Mouse (Mus musculus): ENCODE results near the gene Zfp28.
"Not testable (repeated sequence)": the region's sequence is repeated elsewhere in the genome, so short reads cannot be mapped to it uniquely, and the experiment has no call there.

The Zfp28 gene

GRCm38 (mm10) chr7:6383044-6383455 lies at the start of gene Zfp28:
Gene Zfp28 (plus strand): TSS chr7:6383295.
- CTCF ChIA-PET: no interaction called here

- CTCF ChIA-PET: no interaction called here
Observed at GRCm38 (mm10) chr7:6339865-6340264, 43.2 kb upstream of the Zfp28 start.

GRCm38 (mm10) chr7:6343501-6344071 lies 39.5 kb upstream of the Zfp28 start, which contains the start of gene Gm3854:
Gene Gm3854 (plus strand): TSS chr7:6343759.
- CTCF ChIA-PET: interaction anchor here (0.6 to 0.7 kb wide), 2 partner anchors 12 to 169 kb away, joined by 5 to 12 read pairs; no protein-coding TSS in a partner anchor

GRCm38 (mm10) chr7:6344124-6344523 lies 39.0 kb upstream of the Zfp28 start:
- CTCF ChIA-PET: interaction anchor here (0.6 kb wide), 1 partner anchor 1880 kb away, joined by 3 read pairs; no protein-coding TSS in a partner anchor

- CTCF ChIA-PET: no interaction called here
Observed at GRCm38 (mm10) chr7:6358121-6358520, 25.0 kb upstream of the Zfp28 start.

- CTCF ChIA-PET: interaction anchor here (0.6 kb wide), 2 partner anchors 46 to 182 kb away, joined by 3 to 4 read pairs; no protein-coding TSS in a partner anchor
Observed at GRCm38 (mm10) chr7:6358937-6359590, 24.0 kb upstream of the Zfp28 start.

GRCm38 (mm10) chr7:6360477-6361060 lies 22.5 kb upstream of the Zfp28 start:
- CTCF ChIA-PET: no interaction called here

- CTCF ChIA-PET: interaction anchor here (0.7 kb wide), 1 partner anchor 579 kb away, joined by 3 read pairs; no protein-coding TSS in a partner anchor
Observed at GRCm38 (mm10) chr7:6361756-6362155, 21.3 kb upstream of the Zfp28 start.

- CTCF ChIA-PET: interaction anchor here (0.7 kb wide), 1 partner anchor 578 kb away, joined by 3 read pairs; no protein-coding TSS in a partner anchor
Observed at GRCm38 (mm10) chr7:6362268-6363046, 20.6 kb upstream of the Zfp28 start.

- CTCF ChIA-PET: no interaction called here
Observed at GRCm38 (mm10) chr7:6363047-6363488, 20.0 kb upstream of the Zfp28 start, which contains the start of gene Zfp78. Gene Zfp78 (plus strand): TSS chr7:6363280.

GRCm38 (mm10) chr7:6364761-6365160 lies 18.3 kb upstream of the Zfp28 start:
- CTCF ChIA-PET: no interaction called here

- CTCF ChIA-PET: no interaction called here
Observed at GRCm38 (mm10) chr7:6367185-6367584, 15.9 kb upstream of the Zfp28 start.

GRCm38 (mm10) chr7:6368146-6368545 lies 14.9 kb upstream of the Zfp28 start:
- CTCF ChIA-PET: not testable (repeated sequence)

GRCm38 (mm10) chr7:6369460-6369859 lies 13.6 kb upstream of the Zfp28 start:
- CTCF ChIA-PET: interaction anchor here (0.6 kb wide), 1 partner anchor 195 kb away, joined by 4 read pairs; no protein-coding TSS in a partner anchor

- CTCF ChIA-PET: no interaction called here
Observed at GRCm38 (mm10) chr7:6372993-6373392, 10.1 kb upstream of the Zfp28 start.

- CTCF ChIA-PET: no interaction called here
Observed at GRCm38 (mm10) chr7:6378441-6378840, 4.7 kb upstream of the Zfp28 start.

GRCm38 (mm10) chr7:6381431-6381830 lies 1.7 kb upstream of the Zfp28 start:
- CTCF ChIA-PET: no interaction called here

GRCm38 (mm10) chr7:6384011-6384410 lies 916 bp downstream of the Zfp28 start:
- CTCF ChIA-PET: no interaction called here

- CTCF ChIA-PET: no interaction called here
Observed at GRCm38 (mm10) chr7:6386995-6387394, 3.9 kb downstream of the Zfp28 start.

GRCm38 (mm10) chr7:6388971-6389370 lies 5.9 kb downstream of the Zfp28 start:
- CTCF ChIA-PET: no interaction called here

GRCm38 (mm10) chr7:6389449-6389848 lies 6.4 kb downstream of the Zfp28 start:
- CTCF ChIA-PET: no interaction called here

Data from spleen, embryonic (tissue).